Mouse (Mus musculus): ENCODE measurements at regions not wholly inside any gene's neighbourhood (a gene's known extent, or its start where the extent isn't known, plus 50 kb on each side); places are given as distances from the start of the nearest gene placed in this dataset.

- Histone ChIP-seq H3K36me3 (ENCODE audit: control insufficient read depth, insufficient read depth, low read length, poor library complexity, severe bottlenecking) (no peaks in the 10 kb centered on the region), H3K4me1 (ENCODE audit: control insufficient read depth, insufficient read depth, low read length) (no peaks in the 10 kb centered on the region), H3K9me3 (replicated peaks; ENCODE audit: control insufficient read depth, insufficient read depth, low read length, poor library complexity, severe bottlenecking) (no peaks in the 10 kb centered on the region), H3K27me3 (ENCODE audit: control insufficient read depth, insufficient read depth, low read length, poor library complexity, severe bottlenecking) (no peaks in the 10 kb centered on the region), H3K4me3 (ENCODE audit: low read depth, low read length) (no peak overlapping the region), H3K9ac (ENCODE audit: low read depth, poor library complexity, severe bottlenecking) (no peak overlapping the region), H3K27ac (ENCODE audit: insufficient read depth, low read length) (no peak overlapping the region)
- TF ChIP-seq EP300 (IDR thresholded peaks at IDR 0.05; ENCODE audit: insufficient read depth, low read depth, low read length) (no peak), CTCF (IDR thresholded peaks at IDR 0.05; ENCODE audit: low read depth, low read length) (no peak), POLR2A (IDR thresholded peaks at IDR 0.05; ENCODE audit: insufficient read depth, low read length) (no peak)
These were observed 80.5 kb downstream of the Gm815 start for GRCm38 (mm10) chr19:26966055-26966760.

- Histone ChIP-seq H3K27ac (ENCODE audit: insufficient read depth, low read length) (no peak overlapping the region), H3K9ac (ENCODE audit: low read depth, poor library complexity, severe bottlenecking) (no peak overlapping the region), H3K4me1 (ENCODE audit: control insufficient read depth, insufficient read depth, low read length) (no peaks in the 10 kb centered on the region), H3K36me3 (ENCODE audit: control insufficient read depth, insufficient read depth, low read length, poor library complexity, severe bottlenecking) (no peaks in the 10 kb centered on the region), H3K9me3 (replicated peaks; ENCODE audit: control insufficient read depth, insufficient read depth, low read length, poor library complexity, severe bottlenecking) (no peaks in the 10 kb centered on the region), H3K4me3 (ENCODE audit: low read depth, low read length) (no peak overlapping the region), H3K27me3 (ENCODE audit: control insufficient read depth, insufficient read depth, low read length, poor library complexity, severe bottlenecking) (no peaks in the 10 kb centered on the region)
- TF ChIP-seq POLR2A (IDR thresholded peaks at IDR 0.05; ENCODE audit: insufficient read depth, low read length) (no peak), EP300 (IDR thresholded peaks at IDR 0.05; ENCODE audit: insufficient read depth, low read depth, low read length) (no peak), CTCF (IDR thresholded peaks at IDR 0.05; ENCODE audit: low read depth, low read length) (no peak)
These were observed 87.4 kb downstream of the Gm815 start for GRCm38 (mm10) chr19:26973058-26973457.

- no peak overlapping the region for H3K9ac ChIP-seq (ENCODE audit: low read depth, poor library complexity, severe bottlenecking)
- H3K9me3 ChIP-seq (replicated peaks; ENCODE audit: control insufficient read depth, insufficient read depth, low read length, poor library complexity, severe bottlenecking) = no peaks in the 10 kb centered on the region
- no peak for TF ChIP-seq POLR2A (IDR thresholded peaks at IDR 0.05; ENCODE audit: insufficient read depth, low read length)
- TF ChIP-seq CTCF (IDR thresholded peaks at IDR 0.05; ENCODE audit: low read depth, low read length) = no peak
- TF ChIP-seq EP300 (IDR thresholded peaks at IDR 0.05; ENCODE audit: insufficient read depth, low read depth, low read length) = no peak
- no peak overlapping the region for H3K4me3 ChIP-seq (ENCODE audit: low read depth, low read length)
- H3K36me3 ChIP-seq (ENCODE audit: control insufficient read depth, insufficient read depth, low read length, poor library complexity, severe bottlenecking) = no peaks in the 10 kb centered on the region
- no peaks in the 10 kb centered on the region for H3K27me3 ChIP-seq (ENCODE audit: control insufficient read depth, insufficient read depth, low read length, poor library complexity, severe bottlenecking)
- H3K27ac ChIP-seq (ENCODE audit: insufficient read depth, low read length) = no peak overlapping the region
- H3K4me1 ChIP-seq (ENCODE audit: control insufficient read depth, insufficient read depth, low read length) = no peaks in the 10 kb centered on the region
These were observed 88.3 kb downstream of the Gm815 start for GRCm38 (mm10) chr19:26973773-26974548.

- no peaks in the 10 kb centered on the region for H3K4me1 ChIP-seq (ENCODE audit: control insufficient read depth, insufficient read depth, low read length)
- no peaks in the 10 kb centered on the region for H3K9me3 ChIP-seq (replicated peaks; ENCODE audit: control insufficient read depth, insufficient read depth, low read length, poor library complexity, severe bottlenecking)
- no peak overlapping the region for H3K4me3 ChIP-seq (ENCODE audit: low read depth, low read length)
- H3K27me3 ChIP-seq (ENCODE audit: control insufficient read depth, insufficient read depth, low read length, poor library complexity, severe bottlenecking) = no peaks in the 10 kb centered on the region
- no peak overlapping the region for H3K9ac ChIP-seq (ENCODE audit: low read depth, poor library complexity, severe bottlenecking)
- TF ChIP-seq CTCF (IDR thresholded peaks at IDR 0.05; ENCODE audit: low read depth, low read length) (no peak), POLR2A (IDR thresholded peaks at IDR 0.05; ENCODE audit: insufficient read depth, low read length) (no peak), EP300 (IDR thresholded peaks at IDR 0.05; ENCODE audit: insufficient read depth, low read depth, low read length) (no peak)
- H3K27ac ChIP-seq (ENCODE audit: insufficient read depth, low read length) = no peak overlapping the region
- H3K36me3 ChIP-seq (ENCODE audit: control insufficient read depth, insufficient read depth, low read length, poor library complexity, severe bottlenecking) = no peaks in the 10 kb centered on the region
These were observed 89.0 kb downstream of the Gm815 start for GRCm38 (mm10) chr19:26974576-26975204.

- no peaks in the 10 kb centered on the region for H3K9me3 ChIP-seq (replicated peaks; ENCODE audit: control insufficient read depth, insufficient read depth, low read length, poor library complexity, severe bottlenecking)
- no peaks in the 10 kb centered on the region for H3K27me3 ChIP-seq (ENCODE audit: control insufficient read depth, insufficient read depth, low read length, poor library complexity, severe bottlenecking)
- H3K4me1 ChIP-seq (ENCODE audit: control insufficient read depth, insufficient read depth, low read length) = no peaks in the 10 kb centered on the region
- TF ChIP-seq EP300 (IDR thresholded peaks at IDR 0.05; ENCODE audit: insufficient read depth, low read depth, low read length) = no peak
- no peak for TF ChIP-seq CTCF (IDR thresholded peaks at IDR 0.05; ENCODE audit: low read depth, low read length)
- no peak for TF ChIP-seq POLR2A (IDR thresholded peaks at IDR 0.05; ENCODE audit: insufficient read depth, low read length)
- no peak overlapping the region for H3K27ac ChIP-seq (ENCODE audit: insufficient read depth, low read length)
- no peaks in the 10 kb centered on the region for H3K36me3 ChIP-seq (ENCODE audit: control insufficient read depth, insufficient read depth, low read length, poor library complexity, severe bottlenecking)
- H3K4me3 ChIP-seq (ENCODE audit: low read depth, low read length) = no peak overlapping the region
- no peak overlapping the region for H3K9ac ChIP-seq (ENCODE audit: low read depth, poor library complexity, severe bottlenecking)
These were observed 91.1 kb downstream of the Gm815 start for GRCm38 (mm10) chr19:26976604-26977322.
